Mouse (Mus musculus) embryonic fibroblast, embryonic 13.5 days (primary cell): ENCODE data around the gene St6galnac4.

ENCODE experiments used
- CTCF ChIP-seq: IDR thresholded peaks from 2 replicates; pipeline ENCODE4 v1.5.1; 2011; ENCODE audit warnings: mild to moderate bottlenecking, control low read depth, low read length, moderate library complexity, borderline replicate concordance; ENCODE audit not compliant: insufficient read depth
- POLR2A ChIP-seq: IDR thresholded peaks from 2 replicates; pipeline ENCODE4 v1.6.1; 2011; ENCODE audit warnings: low read depth, mild to moderate bottlenecking, control low read depth, low read length, moderate library complexity

DNA sequence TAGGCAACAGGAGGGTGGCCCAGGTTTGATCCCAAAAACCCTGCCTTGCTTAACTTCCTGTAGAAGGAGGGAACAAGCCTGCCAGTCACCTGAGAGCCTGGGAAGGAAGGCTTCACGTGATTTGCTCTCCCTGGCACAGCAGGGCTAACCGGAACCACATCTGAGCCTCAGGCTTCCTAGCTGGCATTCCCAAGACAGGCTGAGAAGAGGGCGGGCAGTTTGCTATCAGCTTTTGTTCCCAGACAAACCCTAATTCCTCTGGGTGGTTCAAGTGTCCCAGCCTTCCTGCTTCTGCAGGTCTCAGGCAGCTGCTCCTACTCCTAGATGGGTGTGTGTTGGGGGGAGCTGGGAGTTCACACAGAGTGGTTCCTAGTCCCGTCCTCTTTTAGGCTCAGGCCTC is 31.4 kb upstream of the St6galnac4 start:
- TF ChIP-seq CTCF (no peak), POLR2A (no peak)
